Mouse (Mus musculus) kidney, adult 11 months (tissue): ENCODE measurements around the gene Kdm2a.
"Not testable (repeated sequence)": the region's sequence is repeated elsewhere in the genome, so short reads cannot be mapped to it uniquely, and the experiment has no call there.

Experiments
- DNase-seq: peaks from one replicate; pipeline ENCODE4 v3.0.0; 2022

The Kdm2a gene

DNA sequence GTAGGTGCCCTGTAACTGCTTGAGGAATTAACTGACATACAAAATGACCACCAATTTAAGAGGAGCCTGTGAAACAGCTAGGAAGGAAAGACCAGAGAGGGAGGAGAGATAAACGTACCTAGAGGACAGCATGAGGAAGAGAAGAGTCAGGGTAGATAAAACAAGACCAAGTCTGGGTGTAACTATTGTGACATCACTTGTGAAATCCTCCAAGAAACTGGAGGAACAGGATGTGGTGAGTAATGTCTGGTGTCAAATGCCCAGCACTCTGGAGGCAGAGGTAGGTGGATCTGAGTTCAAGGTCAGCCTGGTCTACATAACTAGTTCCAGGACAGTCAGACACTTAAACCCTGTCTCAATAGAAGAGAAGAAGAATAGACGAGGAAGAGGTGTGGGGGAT is 11.0 kb upstream of the Kdm2a start:
- DNase-seq: no peak

DNA sequence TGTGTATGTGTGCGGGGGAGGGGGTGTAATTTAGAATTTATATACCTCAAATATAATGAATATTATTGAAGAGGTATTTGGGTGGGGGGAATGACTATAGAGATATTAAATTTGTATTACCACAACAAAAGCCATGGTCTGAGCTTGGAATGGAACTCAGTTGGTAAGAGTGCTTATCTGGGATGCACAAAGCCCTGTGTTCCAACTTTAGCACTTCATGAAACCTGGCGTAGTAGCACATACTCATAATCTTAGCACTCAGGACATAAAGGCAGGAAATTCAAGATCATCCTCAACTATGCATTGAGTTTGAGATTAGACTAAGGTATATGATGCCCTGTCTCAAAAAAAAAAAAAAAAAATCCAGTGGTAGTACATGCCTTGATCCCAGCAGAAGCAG is 6.8 kb upstream of the Kdm2a start:
- no peak for DNase-seq

DNA sequence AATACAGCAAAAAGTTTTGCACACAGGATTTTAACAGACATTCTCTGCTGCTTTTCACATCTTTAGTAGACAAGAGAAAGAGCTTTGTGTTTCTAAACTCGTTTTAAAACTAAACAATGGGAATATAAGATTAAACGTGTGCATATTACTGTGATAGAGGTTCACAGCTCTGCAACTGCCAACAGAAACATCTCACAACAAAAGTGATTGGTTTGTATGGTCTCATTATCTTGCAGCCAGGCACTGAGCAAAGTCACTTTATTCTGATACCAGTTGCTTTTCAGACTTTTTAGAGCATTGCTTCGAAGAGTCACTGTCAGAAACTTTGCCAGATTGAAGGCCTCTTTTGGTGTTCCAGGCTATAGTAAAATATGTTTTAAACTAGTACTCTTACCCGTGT is 874 bp upstream of the Kdm2a start:
- DNase-seq: no peak

DNA sequence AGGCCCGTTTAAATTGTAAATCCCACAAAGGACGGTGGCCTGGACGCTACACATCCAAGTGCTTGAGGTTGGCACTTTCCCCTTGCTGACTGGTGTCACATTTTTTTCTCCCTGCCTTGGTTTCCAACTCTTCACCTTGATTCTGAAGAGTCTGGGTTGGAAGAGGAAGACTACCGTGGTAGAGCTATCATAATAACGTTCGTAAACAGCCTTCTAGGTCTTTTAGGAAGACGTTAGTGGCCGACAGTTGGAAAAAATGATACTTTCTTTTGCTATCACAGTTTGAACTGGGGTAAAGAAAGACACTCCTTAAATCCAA is 504 bp upstream of the Kdm2a start:
- DNase-seq: no peak

DNA sequence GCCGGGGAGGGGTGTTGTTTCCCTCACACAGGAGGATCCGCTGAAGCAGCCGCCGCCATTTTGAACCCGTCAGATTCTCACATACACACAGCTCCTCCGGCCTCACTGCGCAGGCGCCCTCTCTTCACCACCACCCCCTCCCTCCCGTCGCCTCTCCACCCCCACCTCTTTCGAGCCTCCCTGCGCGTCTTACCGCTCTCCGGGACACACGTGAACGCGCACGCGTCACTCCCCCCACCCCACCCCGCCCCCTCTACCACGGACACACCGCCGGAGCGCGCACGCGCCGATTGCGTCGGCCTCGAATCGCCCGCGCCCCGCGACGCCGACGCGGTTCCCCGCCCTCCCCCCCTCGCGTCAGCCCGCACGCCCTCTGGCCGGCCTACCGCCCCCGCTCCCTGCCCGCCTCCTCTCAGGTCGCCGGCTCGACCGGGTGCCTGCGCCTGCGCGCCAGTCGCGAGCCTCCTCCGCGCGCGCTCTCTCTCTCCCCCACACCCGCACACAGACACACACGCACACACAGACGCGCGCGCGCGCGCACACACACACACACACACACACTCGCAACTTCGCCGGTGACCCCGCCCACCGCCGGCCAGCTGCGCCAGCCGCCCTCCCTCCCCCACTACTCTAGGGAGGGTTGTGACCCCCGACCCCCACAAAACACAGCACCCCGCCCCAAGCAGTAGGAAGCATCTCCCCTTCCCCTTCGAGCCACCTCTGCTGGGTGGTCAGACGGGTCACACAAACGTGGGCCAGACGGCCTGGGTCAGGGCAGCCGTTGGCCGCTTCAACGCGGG is 887 bp downstream of the Kdm2a start:
- DNase-seq: peak; percentile 96

DNA sequence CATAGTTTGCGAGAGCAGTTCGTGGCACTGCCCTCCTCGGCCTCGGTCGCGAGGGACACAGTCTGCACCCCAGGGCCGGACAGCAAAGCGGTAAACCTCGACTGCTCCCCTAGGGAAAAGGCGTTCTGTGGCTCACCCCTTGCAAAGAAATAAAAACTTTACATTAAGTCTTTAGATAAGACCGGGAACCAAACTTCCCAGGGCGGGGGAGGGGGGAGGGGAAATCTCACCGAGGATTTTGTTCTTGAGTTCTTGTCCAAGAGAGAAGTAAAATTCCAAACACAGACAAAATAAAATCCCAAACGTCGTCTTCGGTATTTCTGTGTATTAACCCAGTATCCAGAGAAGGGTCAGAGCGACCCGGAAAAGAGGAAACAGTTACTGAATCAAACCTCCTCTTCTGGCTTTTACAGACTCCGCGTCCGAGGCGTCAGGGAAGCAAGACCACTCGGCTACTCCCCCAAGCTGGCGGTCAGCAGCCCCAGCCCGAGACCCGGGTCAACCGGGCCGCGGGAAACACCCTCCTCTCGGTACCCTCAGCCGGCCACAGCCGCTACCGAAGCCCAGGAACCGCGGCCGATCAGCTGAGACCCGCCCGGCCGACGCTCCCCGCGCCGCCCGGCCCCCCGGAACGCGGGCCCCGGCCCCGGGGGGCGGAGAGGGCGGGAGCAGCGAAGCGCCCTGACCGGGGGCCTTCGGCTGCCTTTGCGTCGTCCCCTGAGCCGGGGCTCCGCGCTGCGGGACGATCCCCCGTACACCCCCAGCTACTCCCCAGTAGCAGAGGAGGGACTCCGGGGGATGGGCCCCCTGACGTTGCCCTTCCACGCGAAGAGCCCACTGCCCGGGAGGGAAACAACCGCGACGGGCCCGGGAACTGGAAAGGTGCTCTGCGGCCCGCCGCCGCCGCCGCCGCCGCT is 1.7 kb downstream of the Kdm2a start:
- DNase-seq: no peak

DNA sequence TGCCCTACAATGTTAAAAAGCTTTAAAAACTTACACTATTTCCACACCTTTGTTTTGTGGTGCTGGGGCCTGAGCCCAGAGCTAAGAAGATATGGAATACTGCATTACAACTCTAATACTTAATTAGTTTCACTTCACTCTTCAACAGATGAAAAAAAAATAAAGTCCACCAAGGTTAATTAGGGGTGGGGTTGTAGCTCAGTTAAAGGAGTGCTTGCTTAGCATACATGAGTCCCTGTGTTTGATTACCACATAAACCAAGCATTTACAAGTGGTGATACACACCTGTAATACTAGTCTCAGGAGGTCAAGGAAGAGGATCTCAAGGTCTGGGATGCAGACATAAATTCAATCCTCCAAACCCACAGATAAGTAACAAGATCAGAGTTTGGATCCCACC is 10.8 kb downstream of the Kdm2a start:
- DNase-seq: no peak

DNA sequence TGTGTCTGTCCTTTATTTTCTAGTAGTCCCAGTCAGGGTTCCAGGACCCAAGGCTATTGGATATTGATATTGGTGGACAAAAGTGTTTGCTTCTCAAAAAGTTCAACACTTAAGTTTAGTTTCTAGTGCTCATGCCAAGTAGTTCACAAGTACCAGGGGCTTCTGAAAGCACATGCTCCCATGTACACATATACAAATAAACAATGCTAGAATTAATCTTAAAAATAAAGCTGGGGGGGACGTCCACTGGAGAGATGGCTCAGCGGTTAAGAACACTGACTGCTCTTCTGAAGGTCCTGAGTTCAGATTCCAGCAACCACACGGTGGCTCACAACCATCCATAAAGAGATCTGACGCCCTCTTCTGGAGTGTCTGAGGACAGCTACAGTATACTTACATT is 13.1 kb downstream of the Kdm2a start:
- DNase-seq: no peak

DNA sequence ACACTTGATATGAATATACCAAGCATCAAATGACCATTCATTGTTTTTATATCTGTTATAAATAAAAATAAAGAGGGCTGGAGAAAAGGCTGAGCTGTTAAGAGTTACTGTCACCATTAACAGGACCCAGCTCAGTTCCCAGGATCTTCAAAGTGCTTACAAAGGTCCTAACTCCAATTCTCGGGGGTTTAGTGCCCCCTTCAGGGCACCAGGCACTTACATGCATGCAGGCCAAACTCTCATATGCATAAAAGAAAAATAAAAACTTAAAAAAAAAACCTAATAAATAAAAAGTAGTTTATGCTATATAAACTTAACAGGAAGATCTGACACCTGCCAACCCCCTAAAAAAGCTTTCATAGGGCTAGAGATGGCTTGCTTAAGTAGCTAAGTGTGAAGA is 13.8 kb downstream of the Kdm2a start:
- DNase-seq: no peak

DNA sequence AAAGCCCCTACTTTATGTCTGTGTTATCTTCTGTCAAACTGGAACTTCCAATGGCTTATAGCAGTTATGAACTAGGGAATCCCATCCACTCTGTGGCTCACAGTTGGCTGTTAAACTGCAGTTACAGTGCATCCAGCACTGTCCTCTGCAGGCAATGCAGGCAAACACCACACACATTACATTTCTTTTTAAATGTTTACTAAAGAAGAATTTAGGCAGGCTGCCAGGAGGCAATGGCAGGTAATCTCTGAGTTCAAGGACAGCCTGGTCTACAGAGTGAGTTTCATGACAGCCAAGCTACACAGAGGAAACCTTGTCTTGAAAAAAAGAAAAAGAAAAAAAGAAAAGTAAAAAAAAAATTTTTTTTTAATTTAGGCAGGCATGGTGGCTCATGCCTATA is 14.8 kb downstream of the Kdm2a start:
- DNase-seq: no peak

DNA sequence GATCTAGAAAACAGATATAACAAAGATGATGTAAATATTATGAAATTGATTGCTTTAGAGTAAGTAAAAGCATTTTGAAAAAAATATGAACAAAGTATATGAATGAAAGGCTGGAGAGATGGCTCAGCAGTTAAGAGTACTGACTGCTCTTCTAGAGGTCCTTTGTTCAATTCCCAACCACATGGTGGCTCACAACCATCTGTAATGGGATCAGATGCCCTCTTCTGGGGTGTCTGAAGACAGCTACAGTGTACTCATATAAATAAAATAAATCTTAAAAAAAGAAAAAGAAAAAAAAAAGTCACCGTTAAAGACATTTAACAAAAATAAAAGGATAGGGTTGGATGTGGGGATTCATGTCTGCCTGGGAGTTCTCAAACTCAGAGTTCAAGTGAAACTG is 15.8 kb downstream of the Kdm2a start:
- not testable (repeated sequence) for DNase-seq

DNA sequence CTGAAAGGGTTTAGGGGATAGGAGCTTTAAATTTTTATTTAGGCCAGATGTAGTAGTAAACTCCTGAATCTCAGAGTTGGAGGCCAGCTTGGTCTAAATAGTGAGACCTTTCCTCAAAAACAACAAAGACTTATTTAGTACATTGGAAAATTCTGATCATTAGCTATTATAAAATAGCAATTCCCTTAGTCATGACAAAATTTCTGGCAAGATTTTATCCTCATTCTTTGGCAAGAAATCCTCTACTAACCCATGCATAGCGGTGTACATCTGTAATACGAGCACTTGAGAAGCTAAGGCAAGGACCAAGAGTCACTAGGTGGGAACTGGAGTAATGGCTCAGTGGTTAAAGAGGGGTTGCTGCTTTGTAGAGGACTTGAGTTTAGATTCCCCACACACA is 27.4 kb downstream of the Kdm2a start:
- DNase-seq: no peak

DNA sequence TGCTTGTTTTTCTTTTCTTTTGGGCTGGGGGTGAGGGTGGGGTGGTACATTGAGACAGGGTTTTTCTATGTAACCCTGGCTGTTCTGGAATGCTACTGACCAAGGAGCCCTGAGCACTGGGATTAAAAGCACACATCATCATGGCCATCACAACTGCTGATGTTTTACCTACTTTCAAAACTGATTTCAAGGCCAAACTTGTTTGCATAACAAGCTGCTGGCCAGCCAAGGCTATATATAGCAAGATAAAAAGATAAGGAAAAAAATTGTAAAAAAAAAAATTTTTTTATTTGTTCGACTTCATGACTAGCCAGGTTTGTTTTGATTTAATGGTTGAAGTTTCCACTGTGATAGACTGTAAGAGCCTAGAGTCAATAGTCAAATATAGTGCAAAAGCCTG is 27.8 kb downstream of the Kdm2a start:
- DNase-seq: no peak

DNA sequence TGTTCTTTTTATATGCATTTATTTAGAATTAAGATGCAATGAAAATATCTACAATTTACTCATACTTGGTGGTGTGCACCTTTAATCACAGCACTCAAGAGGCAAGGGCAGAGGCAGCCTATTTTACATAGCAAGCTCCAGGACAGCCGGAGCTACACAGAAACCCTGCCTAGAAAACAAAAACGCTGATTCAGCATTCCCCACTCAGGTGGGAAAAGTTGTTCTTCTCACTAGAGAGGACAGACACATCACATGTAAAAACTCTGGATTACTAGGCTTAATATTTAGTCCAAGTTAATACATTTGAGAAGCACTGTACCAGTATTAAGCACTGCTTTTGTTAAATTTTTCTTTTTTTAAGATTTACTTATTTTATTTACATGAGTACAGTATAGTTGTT is 48.6 kb downstream of the Kdm2a start:
- DNase-seq: no peak

DNA sequence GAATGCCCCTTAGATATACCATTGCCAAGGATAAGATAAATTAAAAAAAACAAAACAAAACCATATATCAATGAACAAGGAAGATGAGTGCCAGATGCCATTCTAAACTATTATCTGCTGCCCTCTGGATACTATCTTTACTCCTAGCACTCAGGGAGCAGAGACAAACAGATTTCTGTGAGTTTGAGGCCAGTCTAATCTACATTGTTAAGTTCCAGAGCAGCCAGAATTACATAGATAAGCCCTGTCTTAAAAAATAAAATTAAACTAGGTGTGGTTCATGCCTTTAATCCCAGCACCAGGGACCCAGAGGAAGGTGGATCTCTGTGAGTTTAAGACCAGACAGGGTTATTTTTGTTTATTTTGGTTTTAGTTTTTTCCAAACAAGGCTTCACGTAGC is 51.6 kb downstream of the Kdm2a start:
- no peak for DNase-seq

DNA sequence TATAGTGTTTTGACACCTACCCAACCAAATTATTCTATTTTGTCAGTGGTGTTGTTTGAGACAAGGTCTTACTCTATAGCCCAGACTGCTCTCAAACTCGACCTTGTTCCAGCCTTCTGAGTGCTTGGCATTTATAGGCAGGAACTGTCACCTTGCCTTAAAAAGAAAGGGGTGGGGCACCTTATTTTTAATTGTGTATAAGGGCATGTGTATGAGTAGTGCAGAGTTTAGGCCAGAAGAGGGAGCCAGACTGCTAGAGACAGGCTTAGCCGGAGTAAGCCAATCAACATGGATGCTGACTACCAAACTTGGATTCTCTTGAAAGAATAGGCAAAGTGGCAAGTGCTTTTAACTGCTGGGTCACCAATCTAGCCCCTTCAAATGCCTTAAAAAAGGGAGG is 59.9 kb downstream of the Kdm2a start:
- peak; percentile 64 for DNase-seq

DNA sequence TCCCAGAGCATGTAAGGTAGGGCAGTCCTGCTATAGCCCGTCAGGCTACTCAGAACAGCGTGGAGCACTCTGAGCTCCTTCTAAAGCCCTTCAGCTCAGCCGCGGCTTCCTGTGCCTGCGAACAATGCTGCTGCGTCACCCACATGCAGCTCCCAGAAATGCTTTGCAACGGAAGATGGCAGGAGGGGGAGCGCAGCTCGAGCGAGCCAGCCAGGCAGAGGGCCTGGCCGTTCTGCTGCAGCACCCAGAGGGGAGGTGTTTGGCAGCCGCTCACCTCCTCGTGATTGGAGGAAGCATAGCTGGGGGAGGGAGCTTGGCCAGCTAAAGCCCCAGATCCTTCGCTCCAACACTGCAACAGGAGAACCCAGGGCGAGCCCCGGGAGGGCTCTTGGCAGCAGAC is 64.3 kb downstream of the Kdm2a start:
- DNase-seq: peak; percentile 98

DNA sequence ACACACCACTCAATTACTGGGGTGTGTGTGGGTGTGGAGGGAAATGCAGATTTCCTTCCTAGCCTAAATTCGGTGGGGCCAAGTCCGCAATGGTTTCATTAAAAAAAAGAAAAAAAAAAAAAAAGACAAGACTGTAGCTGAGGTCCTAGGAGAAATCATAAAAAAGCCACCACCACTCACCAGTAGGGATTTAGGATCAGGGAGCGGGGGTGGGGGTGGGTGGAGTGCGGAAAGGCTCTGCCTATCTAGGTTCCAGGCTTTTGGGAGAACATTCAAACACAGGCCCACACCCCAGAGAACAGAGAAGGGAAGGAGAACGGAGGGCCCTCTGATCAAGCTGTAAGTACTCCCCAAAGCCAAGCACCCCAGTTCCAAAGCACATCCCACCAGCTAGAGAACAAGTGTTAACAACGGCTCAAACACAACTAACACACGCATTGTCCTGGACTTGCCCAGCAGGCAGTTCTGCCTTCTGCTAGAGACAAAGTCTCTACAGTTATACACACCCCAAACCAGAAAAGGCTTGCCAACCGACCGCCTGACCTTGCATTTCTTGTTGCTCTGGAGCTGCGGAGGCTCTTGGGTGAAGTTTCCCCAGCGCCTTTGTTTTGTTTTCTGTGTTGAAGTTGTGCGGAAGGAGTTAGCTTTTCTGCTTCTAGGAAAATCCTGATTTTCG is 64.8 kb downstream of the Kdm2a start:
- no peak for DNase-seq

DNA sequence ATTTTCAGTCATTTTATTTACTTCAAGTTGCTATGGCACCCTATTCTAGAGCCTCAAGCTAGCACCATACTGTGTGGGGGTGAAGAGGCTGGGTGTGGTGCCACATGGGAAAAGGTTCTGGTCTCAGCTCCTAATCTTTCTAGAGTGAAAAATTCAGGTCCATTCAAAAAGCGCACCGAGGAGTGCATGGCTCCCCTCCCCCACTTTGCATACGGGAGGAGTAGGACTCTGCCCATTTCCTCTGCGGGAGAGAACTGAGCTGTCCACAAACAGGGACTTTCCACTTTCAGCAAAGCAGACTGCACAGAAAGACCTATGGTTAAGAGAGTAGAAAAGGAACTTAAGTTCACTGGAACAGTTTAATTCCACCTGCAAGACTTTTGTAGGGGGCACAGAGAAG is 65.4 kb downstream of the Kdm2a start:
- peak; percentile 61 for DNase-seq

DNA sequence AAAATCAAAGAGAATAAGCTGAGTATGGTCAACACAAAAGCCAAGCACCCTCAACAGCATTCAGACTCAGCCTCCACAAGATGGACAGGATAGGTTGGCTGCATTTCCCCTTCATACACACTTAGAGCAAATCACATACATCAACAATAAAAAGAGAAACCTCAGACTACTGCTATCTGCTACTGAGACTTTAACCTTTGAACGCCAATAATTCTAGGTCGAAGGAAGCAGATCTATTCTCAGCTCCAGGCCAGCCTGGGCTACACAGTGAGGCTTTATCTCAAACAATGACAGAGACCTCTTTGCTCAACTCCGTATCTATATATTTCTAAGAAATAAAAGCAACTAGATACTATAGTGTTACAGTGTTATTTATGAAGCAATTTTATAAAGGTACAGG is 66.8 kb downstream of the Kdm2a start:
- no peak for DNase-seq

DNA sequence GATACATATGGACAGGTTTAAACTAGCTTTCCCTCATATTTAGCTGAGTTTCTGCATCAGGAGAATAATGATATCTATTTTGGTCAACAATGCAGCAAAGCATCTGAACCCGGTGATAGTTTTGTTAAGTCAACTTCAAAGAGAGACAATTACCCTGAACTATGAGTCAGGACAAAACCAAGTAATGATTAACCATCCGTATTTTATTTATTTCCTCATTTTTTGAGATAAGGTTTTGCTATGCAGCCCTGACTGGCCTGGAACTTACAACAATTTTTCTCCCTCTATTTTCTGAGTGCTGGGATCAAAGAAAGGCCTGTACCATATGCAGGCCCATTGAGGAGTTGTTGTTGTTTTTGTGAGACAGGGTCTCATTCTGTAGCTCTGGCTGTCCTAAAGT is 67.5 kb downstream of the Kdm2a start:
- no peak for DNase-seq

DNA sequence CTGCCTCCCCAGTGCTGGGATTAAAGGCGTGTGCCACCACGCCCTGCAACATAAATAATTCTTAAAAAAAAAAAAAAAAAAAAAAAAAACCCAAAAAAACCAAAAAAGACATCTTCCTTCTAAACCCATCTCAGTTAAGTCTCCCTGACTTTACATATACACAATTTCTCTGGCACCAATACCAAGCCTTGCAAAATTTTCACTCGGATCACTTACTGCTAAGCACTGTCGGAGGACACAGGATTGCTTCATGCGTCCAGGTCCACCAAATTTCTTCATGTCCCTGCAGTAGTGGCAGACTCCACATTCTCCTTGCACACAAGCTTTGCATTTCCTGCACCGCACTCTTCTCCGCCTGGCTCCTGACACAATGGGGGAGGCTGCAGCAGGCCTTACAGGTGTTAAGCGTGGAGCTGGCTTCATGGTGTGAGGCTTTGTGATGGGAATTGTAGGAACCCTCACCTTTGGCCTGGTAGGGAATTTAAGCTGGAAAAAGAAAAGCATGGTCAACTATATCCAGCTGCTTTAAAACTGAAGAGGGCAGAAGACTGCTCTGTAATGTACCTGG is 69.3 kb downstream of the Kdm2a start:
- DNase-seq: no peak

DNA sequence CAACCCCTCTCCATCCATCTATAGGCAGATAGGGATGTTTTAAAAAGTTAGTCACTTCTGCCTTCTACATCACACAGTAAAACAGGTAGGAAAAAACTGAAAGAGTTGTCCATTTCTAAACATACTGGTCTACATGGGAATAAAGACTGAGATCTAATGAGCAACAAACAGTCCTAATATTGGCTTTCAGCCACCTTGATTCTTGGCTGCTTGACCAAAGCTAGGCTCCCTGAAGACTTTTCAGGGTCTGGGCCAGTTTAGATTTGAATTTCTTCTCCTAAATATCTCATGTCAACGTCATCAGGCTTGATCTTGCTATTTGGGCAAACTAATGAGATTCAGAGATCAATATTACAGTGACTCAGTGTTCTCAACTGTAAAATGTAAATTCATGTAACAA is 71.2 kb downstream of the Kdm2a start:
- DNase-seq: no peak

DNA sequence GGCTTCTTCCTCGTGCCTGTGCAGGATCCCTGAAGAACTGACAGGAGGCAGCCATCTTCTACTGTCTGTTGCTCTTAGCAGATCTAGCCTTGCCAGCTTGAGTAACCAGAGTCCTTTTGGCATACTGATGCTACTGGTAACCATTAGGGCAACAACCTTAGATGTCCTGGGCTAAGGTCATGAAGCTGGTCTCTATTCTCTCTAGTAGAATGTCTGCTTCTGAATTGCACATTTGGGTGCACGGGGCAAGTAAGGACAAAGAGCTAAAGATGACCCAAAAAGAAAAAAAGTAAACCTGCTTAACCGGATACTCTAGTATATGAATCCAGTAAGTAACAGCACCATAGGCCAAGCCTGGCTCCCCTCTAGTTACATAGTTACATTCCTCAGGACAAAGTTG is 72.0 kb downstream of the Kdm2a start:
- DNase-seq: peak; percentile 49
